Mouse (Mus musculus) adrenal gland, postnatal 14 days (tissue): Measurements from ENCODE around the gene Vac14. TPM values are rescaled to one million over a fixed set of nuclear protein-coding genes. Genes with fewer than 3 reads are reported as not detected.
A peak's percentile ranks its signal among the peaks of the same experiment; 100 is the strongest.

Source experiments
- DNase-seq: peaks from one replicate; pipeline ENCODE4 v3.0.0; 2021; ENCODE audit warnings: mixed read lengths
- total RNA-seq: library from RNA; stranded (reverse); gene quantifications from 2 replicates; pipeline ENCODE4 v1.2.3, GENCODE M21; 2021

Vac14 gene
- total RNA-seq, 1 experiment from 2014 or later = 25.0 TPM

- DNase-seq = no peak
These were observed 71.6 kb downstream of the Vac14 start for GRCm38 (mm10) chr8:110689961-110690360.

- no peak for DNase-seq
These were observed 75.8 kb downstream of the Vac14 start for GRCm38 (mm10) chr8:110694226-110694625.

GRCm38 (mm10) chr8:110694826-110695225 is 76.4 kb downstream of the Vac14 start:
- no peak for DNase-seq

GRCm38 (mm10) chr8:110695431-110695830 is 77.0 kb downstream of the Vac14 start:
- no peak for DNase-seq

- no peak for DNase-seq
These were observed 77.7 kb downstream of the Vac14 start for GRCm38 (mm10) chr8:110696051-110696450.

GRCm38 (mm10) chr8:110697571-110697970 is 79.2 kb downstream of the Vac14 start:
- no peak for DNase-seq

- DNase-seq = peak; percentile 50
These were observed 79.7 kb downstream of the Vac14 start for GRCm38 (mm10) chr8:110698098-110698497.

GRCm38 (mm10) chr8:110699501-110699900 is 81.1 kb downstream of the Vac14 start:
- DNase-seq = no peak

GRCm38 (mm10) chr8:110700561-110700960 is 82.2 kb downstream of the Vac14 start:
- peak; percentile 59 for DNase-seq

- DNase-seq = no peak
These were observed 84.5 kb downstream of the Vac14 start for GRCm38 (mm10) chr8:110702636-110703459.

- no peak for DNase-seq
These were observed 85.2 kb downstream of the Vac14 start for GRCm38 (mm10) chr8:110703460-110704061.

GRCm38 (mm10) chr8:110704103-110704502 is 85.7 kb downstream of the Vac14 start:
- DNase-seq = no peak

- no peak for DNase-seq
These were observed 87.3 kb downstream of the Vac14 start for GRCm38 (mm10) chr8:110705391-110706287.

- DNase-seq = no peak
These were observed 88.0 kb downstream of the Vac14 start for GRCm38 (mm10) chr8:110706288-110706870.

- peak; percentile 64 for DNase-seq
These were observed 90.0 kb downstream of the Vac14 start for GRCm38 (mm10) chr8:110708429-110708828.

- no peak for DNase-seq
These were observed 92.2 kb downstream of the Vac14 start for GRCm38 (mm10) chr8:110710593-110710992.

GRCm38 (mm10) chr8:110711271-110711934 is 93.0 kb downstream of the Vac14 start:
- peak; percentile 61 for DNase-seq

GRCm38 (mm10) chr8:110713073-110713472 is 94.7 kb downstream of the Vac14 start:
- no peak for DNase-seq

- DNase-seq = no peak
These were observed 96.6 kb downstream of the Vac14 start for GRCm38 (mm10) chr8:110714827-110715519.

GRCm38 (mm10) chr8:110716075-110716474 is 97.7 kb downstream of the Vac14 start:
- peak; percentile 78 for DNase-seq

GRCm38 (mm10) chr8:110717131-110717530 is 98.7 kb downstream of the Vac14 start:
- no peak for DNase-seq
